Mouse (Mus musculus) lung, postnatal 0 days (tissue): ENCODE results near the gene Rcan2.

Source experiments
- CTCF ChIP-seq: IDR thresholded peaks from 2 replicates; pipeline ENCODE4 v1.5.1; 2016; ENCODE audit warnings: antibody characterized with exemption, mild to moderate bottlenecking
- EP300 ChIP-seq: IDR thresholded peaks from 2 replicates; pipeline ENCODE4 v1.6.1; 2016; ENCODE audit warnings: antibody characterized with exemption, mild to moderate bottlenecking, control low read depth

DNA sequence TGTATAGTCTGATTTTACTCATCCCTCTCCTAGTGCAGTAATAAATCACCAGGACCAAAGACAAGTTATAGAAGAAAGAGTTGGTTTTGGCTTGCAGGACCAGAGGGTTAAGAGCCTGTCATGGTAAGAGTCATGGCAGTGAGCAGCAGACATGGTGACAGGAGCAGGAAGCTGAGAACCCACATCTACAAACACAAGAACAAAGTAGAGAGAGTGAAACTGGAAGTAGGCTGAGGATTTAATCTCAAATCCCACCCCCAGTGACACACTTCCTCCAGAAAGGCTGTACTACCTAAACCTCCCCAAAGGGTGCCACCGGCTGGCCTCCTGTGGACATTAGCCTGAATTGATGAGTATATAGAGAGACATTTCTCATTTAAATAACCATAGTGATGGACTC, 259.6 kb downstream of the Rcan2 start:
- TF ChIP-seq CTCF (no peak), EP300 (no peak)
